Mouse (Mus musculus) embryo, embryonic 9.5 days (tissue): ENCODE results near the gene Tctex1d2.
"Not testable (repeated sequence)": the region's sequence is repeated elsewhere in the genome, so short reads cannot be mapped to it uniquely, and the experiment has no call there.

ENCODE experiments used
- DNase-seq: peaks from one replicate; pipeline ENCODE4 v3.0.0-alpha.2; 2017; ENCODE audit errors: extremely low spot score

Tctex1d2 gene

DNA sequence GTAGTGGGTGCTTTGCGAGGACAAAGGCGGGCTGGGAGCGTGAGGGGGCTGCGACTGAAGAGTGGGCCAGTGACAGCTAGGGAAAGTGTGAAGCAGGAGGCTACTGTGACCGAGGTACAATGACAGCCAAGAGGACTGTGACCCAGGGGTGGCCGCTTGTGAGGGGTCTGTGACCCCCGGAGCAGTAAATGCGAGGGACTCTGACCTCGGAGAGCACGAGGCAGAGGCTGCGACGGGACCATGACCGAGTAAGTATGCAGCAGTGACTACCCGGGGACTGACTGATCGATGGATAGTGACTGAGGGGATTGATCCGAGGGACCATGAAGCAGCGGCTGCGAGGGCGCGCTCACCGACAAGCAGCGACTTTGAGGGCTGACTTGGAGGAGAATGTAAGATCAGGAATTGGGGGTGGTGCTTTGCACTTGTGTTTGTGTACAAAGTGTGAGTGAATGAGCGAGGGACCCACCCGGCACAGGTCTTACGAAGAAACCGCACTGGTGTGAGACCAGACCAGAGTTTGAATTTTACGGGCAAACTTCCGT lies 11.6 kb downstream of the Tctex1d2 start:
- no peak for DNase-seq

DNA sequence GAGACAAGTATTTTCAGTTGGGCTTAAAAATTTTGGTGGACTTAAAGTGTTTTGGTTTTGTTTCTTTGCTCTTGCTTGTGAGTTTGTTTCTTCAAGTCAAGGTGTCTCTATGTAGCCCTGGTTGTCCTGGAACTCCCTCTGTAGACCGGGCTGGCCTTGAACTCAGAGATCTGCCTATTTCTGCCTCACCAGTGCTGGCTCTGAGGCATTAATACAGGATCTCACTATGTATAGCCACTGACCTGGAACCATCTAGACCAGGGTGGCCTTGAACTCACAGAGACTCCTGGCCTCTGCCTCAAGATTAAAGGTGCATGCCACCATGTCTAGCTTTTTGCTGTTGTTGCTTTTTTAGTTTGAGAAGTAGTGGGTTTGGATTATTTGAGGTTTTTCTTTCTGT lies 12.4 kb downstream of the Tctex1d2 start:
- no peak for DNase-seq

DNA sequence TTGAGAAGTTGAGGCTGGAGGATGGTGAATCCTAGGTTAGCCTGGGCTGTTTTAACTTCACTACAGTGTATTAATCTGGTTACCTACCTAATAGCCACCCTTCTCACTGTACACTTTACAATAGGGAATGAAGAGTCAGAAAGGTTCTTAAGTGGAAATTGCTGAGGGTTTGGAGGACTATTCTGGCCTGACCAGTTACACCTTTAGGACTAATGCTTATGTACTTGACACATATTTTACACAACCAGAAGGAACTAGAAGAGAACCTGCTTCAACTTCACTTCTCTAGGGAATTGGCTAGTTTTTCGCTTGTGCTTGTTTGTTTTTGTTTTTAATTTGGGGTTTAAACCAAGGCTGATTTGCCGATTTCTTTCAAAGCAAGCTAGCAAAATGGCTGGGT lies 13.6 kb downstream of the Tctex1d2 start:
- DNase-seq = no peak

GRCm38 (mm10) chr16:32434066-32434465 lies 14.6 kb downstream of the Tctex1d2 start:
- no peak for DNase-seq

GRCm38 (mm10) chr16:32434691-32435090 lies 15.2 kb downstream of the Tctex1d2 start:
- DNase-seq = no peak

GRCm38 (mm10) chr16:32436657-32437056 lies 17.2 kb downstream of the Tctex1d2 start:
- no peak for DNase-seq

- no peak for DNase-seq
Measured at GRCm38 (mm10) chr16:32437266-32437665, 17.8 kb downstream of the Tctex1d2 start.

DNA sequence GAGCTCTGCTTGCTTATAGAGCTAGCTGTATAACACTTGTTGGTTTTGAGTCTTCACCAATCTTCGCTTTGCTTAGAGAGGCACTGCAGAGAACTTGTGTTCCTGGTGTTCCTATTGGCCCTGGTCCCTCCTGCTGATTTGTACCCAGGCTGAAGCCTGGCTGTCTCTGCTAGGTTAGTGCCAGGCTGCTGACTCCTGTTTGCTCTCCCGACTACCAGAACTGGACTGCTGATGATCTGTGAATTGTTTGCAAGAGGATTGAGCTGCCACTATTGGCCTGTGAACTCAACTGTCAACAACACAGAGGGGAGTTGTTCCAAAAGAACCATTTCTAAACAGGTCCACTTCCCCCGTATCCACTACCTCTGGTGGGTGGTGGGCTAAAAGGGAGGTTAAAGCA lies 21.9 kb downstream of the Tctex1d2 start:
- DNase-seq = no peak

- DNase-seq = not testable (repeated sequence)
Measured at GRCm38 (mm10) chr16:32444615-32445014, 25.1 kb downstream of the Tctex1d2 start.

DNA sequence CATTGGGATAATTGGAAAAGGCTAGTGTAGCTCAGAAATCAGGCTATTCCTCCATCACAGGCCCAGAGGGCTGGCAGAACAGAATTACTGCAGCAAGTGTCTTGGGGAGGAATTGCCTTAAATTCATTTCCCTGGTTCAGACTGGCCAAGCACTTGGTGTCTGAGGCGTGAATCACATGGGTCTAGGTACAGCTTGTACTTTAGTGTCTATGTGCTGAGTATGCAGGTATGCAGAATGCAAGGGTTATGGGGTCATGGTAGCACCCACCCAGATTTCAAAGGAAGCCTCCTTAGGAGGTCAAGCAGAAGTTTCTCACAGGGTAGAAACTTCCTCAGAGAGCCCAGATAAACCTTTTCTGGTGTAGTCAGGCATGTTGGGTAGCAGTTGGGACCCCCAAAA lies 26.1 kb downstream of the Tctex1d2 start:
- DNase-seq = no peak

DNA sequence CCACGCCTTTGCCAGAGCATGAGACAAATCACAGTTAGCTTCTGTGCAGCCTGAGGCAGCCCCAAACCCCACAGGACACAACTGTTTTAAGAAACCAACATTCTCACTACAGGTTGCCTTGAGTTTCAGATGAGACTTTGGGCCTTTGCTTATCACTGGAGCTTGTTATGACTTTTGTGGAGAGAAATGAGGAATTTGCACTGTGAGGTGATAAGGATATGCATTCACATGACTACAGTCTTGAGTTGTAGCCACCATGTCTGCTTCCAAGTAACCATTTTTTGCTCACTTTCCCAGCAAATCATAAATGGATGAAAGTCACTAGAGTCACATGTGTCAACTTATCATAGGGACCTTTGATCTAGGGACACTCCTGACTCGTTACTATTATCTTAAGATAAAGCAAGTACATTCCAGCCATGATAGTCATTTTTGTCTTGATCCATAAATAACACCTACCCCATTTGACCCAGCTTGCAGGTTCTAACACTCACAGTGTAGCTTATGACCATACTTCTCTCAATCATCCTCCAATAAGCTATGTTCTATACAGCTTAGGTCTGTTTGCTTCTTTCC lies 27.1 kb downstream of the Tctex1d2 start:
- DNase-seq = no peak

- DNase-seq = no peak
Measured at GRCm38 (mm10) chr16:32449665-32450064, 30.2 kb downstream of the Tctex1d2 start.

DNA sequence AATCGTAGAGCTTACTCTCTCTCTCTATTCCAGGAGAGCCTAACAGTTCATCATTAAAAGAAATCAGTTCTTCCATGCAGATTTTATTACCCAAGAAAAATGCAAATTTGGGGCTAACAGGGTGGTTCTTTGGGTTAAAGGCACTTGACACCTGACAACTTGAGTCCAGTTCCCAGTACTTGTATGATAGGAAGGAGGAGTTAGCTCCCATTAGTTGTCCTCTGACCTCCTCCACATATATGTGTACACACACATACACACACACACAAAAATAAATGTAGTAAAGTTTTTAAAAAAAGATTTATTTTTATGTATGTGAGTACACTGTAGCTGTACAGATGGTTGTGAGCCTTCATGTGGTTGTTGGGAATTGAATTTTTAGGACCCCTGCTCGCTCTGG lies 30.6 kb downstream of the Tctex1d2 start:
- DNase-seq = no peak

- DNase-seq = no peak
Measured at GRCm38 (mm10) chr16:32453102-32453501, 33.6 kb downstream of the Tctex1d2 start.

DNA sequence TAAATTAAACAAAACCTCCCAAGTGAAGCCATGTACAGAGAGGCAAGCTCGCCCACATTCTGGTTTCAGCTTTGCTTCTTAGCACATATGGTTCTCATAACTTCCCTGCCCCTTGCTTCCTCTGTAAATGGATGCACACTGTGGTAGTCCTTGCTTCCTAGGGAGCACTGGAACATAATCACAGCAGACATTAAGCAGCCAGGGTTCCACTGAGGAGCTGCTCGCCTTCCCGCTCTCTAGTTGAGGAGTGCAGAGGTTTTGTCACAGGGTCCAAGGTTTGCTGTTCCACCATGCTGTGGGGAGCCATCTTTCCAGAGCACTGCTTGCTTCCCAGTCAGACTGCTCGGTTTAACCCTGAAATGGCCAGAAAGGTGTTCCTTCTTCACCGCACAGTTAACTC lies 35.1 kb downstream of the Tctex1d2 start:
- DNase-seq = no peak

GRCm38 (mm10) chr16:32456086-32456485 lies 36.6 kb downstream of the Tctex1d2 start:
- DNase-seq = no peak

GRCm38 (mm10) chr16:32456761-32457160 lies 37.3 kb downstream of the Tctex1d2 start:
- DNase-seq = no peak

- peak; percentile 35 for DNase-seq
Measured at GRCm38 (mm10) chr16:32457589-32458386, 38.3 kb downstream of the Tctex1d2 start.

DNA sequence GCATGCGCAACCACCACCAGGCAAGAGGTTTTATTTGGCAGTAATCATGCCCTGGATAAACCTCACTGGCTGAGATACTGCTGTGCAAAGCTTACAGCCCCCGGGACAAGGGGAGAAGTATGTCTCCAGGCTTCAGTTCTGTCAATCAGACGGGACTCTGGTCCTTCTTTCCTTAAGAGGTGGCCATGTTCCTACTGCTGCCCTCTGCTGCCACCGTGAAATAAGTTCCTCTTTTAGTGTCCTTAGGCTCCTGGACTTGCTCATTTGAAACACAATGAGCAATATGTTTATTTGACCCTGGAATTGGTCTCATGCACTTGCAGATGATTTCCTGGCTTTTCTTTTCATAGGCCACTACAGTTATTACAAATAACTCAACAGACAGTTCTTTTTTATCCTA lies 41.0 kb downstream of the Tctex1d2 start:
- no peak for DNase-seq

DNA sequence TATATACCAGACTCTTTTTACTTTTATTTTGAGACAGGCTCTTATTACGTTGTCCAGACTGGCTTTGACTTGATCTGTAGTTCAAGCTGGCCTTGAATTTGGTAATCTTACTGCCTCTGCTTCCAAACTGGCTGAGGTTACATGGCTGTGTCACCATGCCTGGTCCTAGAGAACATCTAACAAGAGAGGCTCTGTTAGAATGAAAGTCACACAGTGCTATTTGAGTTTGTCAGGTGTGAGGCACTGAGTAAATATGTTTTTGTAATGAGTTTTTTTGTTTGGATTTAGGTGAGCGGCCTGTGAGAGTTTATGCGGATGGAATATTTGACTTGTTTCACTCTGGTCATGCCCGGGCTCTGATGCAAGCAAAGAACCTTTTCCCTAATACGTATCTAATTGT lies 42.2 kb downstream of the Tctex1d2 start:
- DNase-seq = no peak

DNA sequence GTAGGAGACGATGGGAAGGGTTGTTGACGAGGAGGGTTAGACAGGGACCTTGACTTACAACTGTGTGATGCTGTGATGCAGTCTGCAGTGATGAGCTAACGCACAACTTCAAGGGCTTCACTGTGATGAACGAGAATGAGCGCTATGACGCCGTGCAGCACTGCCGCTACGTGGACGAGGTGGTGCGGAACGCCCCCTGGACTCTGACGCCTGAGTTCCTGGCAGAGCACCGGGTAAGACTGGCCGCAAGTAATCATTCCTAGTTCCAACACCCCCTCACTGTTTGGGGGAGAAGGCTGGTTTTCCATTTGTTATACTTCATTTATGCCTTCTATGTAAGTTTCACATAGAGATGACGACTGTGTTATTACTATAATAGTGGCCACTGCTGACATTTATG lies 43.4 kb downstream of the Tctex1d2 start:
- no peak for DNase-seq

- no peak for DNase-seq
Measured at GRCm38 (mm10) chr16:32463426-32463825, 43.9 kb downstream of the Tctex1d2 start.

DNA sequence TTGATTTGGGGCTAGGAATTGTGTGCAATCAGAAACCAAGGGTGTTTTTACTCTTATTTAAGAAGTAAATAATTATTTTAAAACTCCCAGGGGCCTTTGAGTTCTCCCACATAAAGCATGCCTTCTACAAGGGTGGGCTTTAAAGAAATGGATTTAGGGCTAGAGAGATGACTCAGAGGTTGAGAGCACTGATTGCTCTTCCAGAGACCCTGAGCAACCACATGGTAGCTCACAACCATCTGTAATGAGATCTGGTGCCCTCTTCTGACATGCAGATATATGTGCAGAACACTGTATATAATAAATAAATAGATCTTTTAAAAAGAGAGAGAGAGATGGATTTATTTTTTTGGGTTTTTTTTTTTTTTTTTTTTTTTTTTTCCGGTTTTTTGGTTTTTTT lies 45.4 kb downstream of the Tctex1d2 start:
- DNase-seq = no peak
